Mouse (Mus musculus) ES-E14 (cell line): Measurements from ENCODE around the gene Ptgr2. TPM values are rescaled to one million over a fixed set of nuclear protein-coding genes. Genes with fewer than 3 reads are reported as not detected.

ENCODE experiments used
- DNase-seq: peaks from one replicate; pipeline ENCODE4 v3.0.0-alpha.2; 2013; ENCODE audit warnings: low read depth, low spot score
- H3K27ac ChIP-seq: 2 replicates; pipeline ENCODE4 v1.5.1; 2012; ENCODE audit warnings: low read depth, mild to moderate bottlenecking, low read length, moderate library complexity, mixed read lengths; ENCODE audit not compliant: poor library complexity, insufficient read depth, severe bottlenecking
- H3K36me3 ChIP-seq: 2 replicates; pipeline ENCODE4 v1.6.1; 2012; ENCODE audit warnings: mild to moderate bottlenecking, low read length, moderate library complexity, mixed read lengths; ENCODE audit not compliant: control insufficient read depth, poor library complexity, insufficient read depth, severe bottlenecking
- H3K4me1 ChIP-seq, 2 experiments: fragments of 150-350 bp in 1 of 2; sonication (generic) in 1 of 2; 2 replicates each; pipeline ENCODE4 v1.6.1; 2012; ENCODE audit warnings: low read length in 2 of 2, mild to moderate bottlenecking in 1 of 2, mixed read lengths in 1 of 2; ENCODE audit not compliant: control insufficient read depth in 2 of 2, insufficient read depth in 2 of 2, poor library complexity in 1 of 2
- H3K4me3 ChIP-seq, 2 experiments: fragments of 150-350 bp in 1 of 2; sonication (generic) in 1 of 2; 2 replicates each; pipeline ENCODE4 v1.5.1; 2012; ENCODE audit warnings: low read length in 2 of 2, low read depth in 1 of 2, mild to moderate bottlenecking in 1 of 2, mixed read lengths in 1 of 2; ENCODE audit not compliant: insufficient read depth in 1 of 2, poor library complexity in 1 of 2, severe bottlenecking in 1 of 2
- H3K9ac ChIP-seq: 2 replicates; pipeline ENCODE4 v1.6.1; 2012; ENCODE audit warnings: low read depth, mild to moderate bottlenecking, low read length, mixed read lengths; ENCODE audit not compliant: poor library complexity, insufficient read depth, severe bottlenecking
- H3K9me3 ChIP-seq: fragments of 150-350 bp; sonication (generic); 2 replicates; pipeline ENCODE4 v1.6.1; 2012; ENCODE audit warnings: low read depth, mild to moderate bottlenecking, low read length; ENCODE audit not compliant: control insufficient read depth, insufficient read depth
- CHD2 ChIP-seq: IDR thresholded peaks from 2 replicates; pipeline ENCODE4 v1.6.1; 2014; ENCODE audit warnings: mild to moderate bottlenecking, low read depth, low read length, inconsistent platforms
- HCFC1 ChIP-seq: IDR thresholded peaks from 2 replicates; pipeline ENCODE4 v1.6.1; 2012; ENCODE audit warnings: low read length, inconsistent platforms, borderline replicate concordance; ENCODE audit not compliant: insufficient read depth
- MAFK ChIP-seq: IDR thresholded peaks from 2 replicates; pipeline ENCODE4 v1.6.1; 2014; ENCODE audit warnings: mild to moderate bottlenecking, low read depth, low read length, inconsistent platforms; ENCODE audit not compliant: insufficient read depth
- ZC3H11A ChIP-seq: IDR thresholded peaks from 2 replicates; pipeline ENCODE4 v1.6.1; 2012; ENCODE audit warnings: low read depth, mild to moderate bottlenecking, inconsistent platforms, low read length, borderline replicate concordance
- ZNF384 ChIP-seq: IDR thresholded peaks from 2 replicates; pipeline ENCODE4 v1.6.1; 2012; ENCODE audit warnings: low read depth, low read length, inconsistent platforms
- in situ Hi-C, 2 experiments: fragments of 600-800 bp; cut with MboI; formaldehyde crosslinking; loops; one replicate each; pipeline ENCODE4 v1.15.1; 2025; ENCODE audit warnings: low sequenced_read_pairs in 2 of 2, inconsistent platforms in 1 of 2; ENCODE audit not compliant: unreplicated experiment in 2 of 2
- total RNA-seq: library from RNA; depleted of rRNA; stranded (reverse); fragments of 300-350 nt; gene quantifications from 2 replicates; pipeline ENCODE4 v1.2.3, GENCODE M21; 2012

Ptgr2 gene
- total RNA-seq, 1 experiment = 16.7 TPM

DNA sequence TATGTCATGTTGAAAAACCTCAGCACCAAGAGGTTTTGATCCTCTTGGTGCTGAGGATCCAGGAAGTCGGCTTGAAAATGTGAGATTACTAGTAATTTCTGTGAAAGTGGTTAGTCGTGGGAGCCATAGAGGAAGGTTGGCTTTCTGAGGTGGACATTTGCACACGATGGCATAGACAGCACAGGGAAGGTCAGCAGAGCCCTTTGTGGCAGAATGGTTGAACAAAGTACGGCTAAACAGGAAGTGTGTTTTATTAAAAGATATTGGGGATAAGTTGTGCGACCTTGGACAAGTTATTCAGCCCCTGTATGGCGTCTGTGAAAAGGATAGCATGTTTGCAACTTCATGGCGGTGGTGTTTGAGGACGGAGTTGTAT lies 549 bp downstream of the Ptgr2 start:
- H3K4me3 ChIP-seq = peak overlapping the region; percentile 73 to 75
- no peak for DNase-seq
- TF ChIP-seq ZC3H11A = no peak
- TF ChIP-seq ZNF384 = no peak
- no peak for TF ChIP-seq MAFK
- no peak for TF ChIP-seq CHD2
- no peak for TF ChIP-seq HCFC1
- H3K27ac ChIP-seq = no peak overlapping the region
- H3K9ac ChIP-seq = peak overlapping the region; percentile 80
- H3K9me3 ChIP-seq = no peaks in the 10 kb centered on the region
- peaks cover 1% of the 10 kb centered on the region; the same call in 1 of the 2 replicates for H3K36me3 ChIP-seq
- no peaks in the 10 kb centered on the region for H3K4me1 ChIP-seq
- in situ Hi-C loops = no loop called here

DNA sequence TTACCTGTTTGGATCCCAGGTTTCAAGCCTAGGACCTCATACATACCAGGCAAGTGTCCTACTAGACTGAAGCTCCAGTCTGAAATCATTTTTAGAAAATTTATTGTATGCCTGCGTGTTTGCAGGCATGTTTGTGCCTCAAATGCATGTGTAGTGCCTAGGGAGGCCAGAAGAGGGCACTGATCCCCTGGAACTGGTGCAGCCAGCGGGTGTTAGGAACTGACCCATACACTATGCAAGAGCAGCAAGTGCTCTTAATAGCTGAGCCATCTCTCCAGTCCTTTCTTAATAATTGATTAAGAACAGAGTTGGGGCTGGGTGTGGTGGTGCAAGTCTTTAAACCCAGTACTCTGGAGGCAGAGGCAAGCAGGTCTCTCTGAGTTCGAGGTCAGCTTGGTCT lies 3.4 kb downstream of the Ptgr2 start:
- peaks cover 1% of the 10 kb centered on the region; the same call in 1 of the 2 replicates for H3K36me3 ChIP-seq
- TF ChIP-seq ZC3H11A = peak; percentile 46; the same call in 1 of the 2 replicates
- TF ChIP-seq MAFK = no peak
- DNase-seq = no peak
- no peak overlapping the region for H3K4me3 ChIP-seq
- H3K27ac ChIP-seq = no peak overlapping the region
- no peaks in the 10 kb centered on the region for H3K9me3 ChIP-seq
- in situ Hi-C loops = no loop called here
- H3K4me1 ChIP-seq = no peaks in the 10 kb centered on the region
- no peak overlapping the region for H3K9ac ChIP-seq

DNA sequence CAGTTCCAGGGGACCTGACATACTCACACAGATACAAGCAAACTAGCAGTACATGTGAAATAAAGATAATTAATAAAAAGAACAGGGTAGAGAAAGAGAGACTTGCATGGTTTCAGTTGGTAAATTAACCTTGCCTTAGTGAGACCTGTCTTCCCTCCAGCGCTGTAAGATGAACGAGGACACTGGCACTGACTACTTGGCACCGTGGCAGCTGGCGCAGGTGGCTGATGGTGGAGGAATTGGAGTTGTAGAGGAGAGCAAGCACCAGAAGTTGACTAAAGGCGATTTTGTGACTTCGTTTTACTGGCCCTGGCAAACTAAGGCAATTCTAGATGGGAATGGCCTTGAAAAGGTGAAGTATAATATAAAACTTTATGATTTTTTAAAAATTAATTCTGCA lies 12.8 kb downstream of the Ptgr2 start:
- H3K9me3 ChIP-seq = no peaks in the 10 kb centered on the region
- no peaks in the 10 kb centered on the region for H3K4me1 ChIP-seq
- no peak for TF ChIP-seq ZC3H11A
- no peak for TF ChIP-seq HCFC1
- no peak for TF ChIP-seq CHD2
- TF ChIP-seq ZNF384 = no peak
- TF ChIP-seq MAFK = no peak
- H3K27ac ChIP-seq = no peak overlapping the region
- H3K9ac ChIP-seq = no peak overlapping the region
- H3K4me3 ChIP-seq = no peak overlapping the region
- in situ Hi-C loops = no loop called here
- no peaks in the 10 kb centered on the region; the same call in none of the 2 replicates for H3K36me3 ChIP-seq
- no peak for DNase-seq

DNA sequence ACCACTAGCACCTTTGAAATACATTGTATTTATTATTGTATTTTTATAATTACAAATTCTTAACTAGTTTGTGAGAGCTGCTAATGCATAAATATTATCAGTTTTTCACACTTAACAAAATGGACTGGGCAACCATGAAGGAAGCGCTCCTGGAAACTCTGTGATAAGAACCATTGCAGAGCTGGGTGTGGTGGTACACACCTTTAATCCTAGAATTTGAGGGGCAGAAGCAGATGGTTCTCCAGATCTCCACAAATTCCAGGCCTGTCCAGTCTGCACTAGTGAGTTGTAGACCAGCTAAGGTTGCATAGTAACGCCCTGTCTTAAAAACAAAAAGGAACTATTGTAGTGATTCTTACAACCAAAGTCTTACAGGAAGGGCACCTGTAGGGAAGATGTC lies 14.2 kb downstream of the Ptgr2 start:
- in situ Hi-C loops = no loop called here
- no peaks in the 10 kb centered on the region for H3K4me1 ChIP-seq
- H3K9ac ChIP-seq = no peak overlapping the region
- no peaks in the 10 kb centered on the region for H3K9me3 ChIP-seq
- TF ChIP-seq HCFC1 (no peak), CHD2 (no peak), ZNF384 (no peak), MAFK (no peak), ZC3H11A (no peak)
- no peak overlapping the region for H3K4me3 ChIP-seq
- no peak overlapping the region for H3K27ac ChIP-seq
- DNase-seq = no peak
- no peaks in the 10 kb centered on the region; the same call in none of the 2 replicates for H3K36me3 ChIP-seq

DNA sequence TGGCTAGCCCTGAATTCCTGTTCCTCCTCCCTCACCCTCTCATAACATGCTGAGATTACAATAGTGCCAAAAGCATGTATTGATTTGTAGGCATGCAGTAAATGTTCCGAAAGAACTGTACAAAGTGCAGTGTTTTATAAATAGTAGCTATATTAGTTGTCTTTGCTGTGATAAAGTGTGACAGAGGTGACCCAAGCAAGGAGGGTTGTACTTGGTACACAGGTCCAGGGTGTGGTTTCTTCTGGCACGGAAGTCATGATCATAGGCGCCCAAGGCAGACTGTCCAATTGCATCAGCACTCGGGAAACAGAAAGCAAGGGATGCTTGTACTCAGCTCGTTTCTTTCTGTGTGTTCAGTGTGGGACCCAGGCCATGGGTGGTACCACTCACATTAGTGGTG lies 19.1 kb downstream of the Ptgr2 start:
- no peaks in the 10 kb centered on the region for H3K9me3 ChIP-seq
- in situ Hi-C loops = no loop called here
- H3K4me1 ChIP-seq = peaks cover 0 to 2% of the 10 kb centered on the region in 2 experiments; a peak in 1 of 4 replicates
- peaks cover 3% of the 10 kb centered on the region for H3K36me3 ChIP-seq
- no peak overlapping the region for H3K9ac ChIP-seq
- no peak for DNase-seq
- H3K27ac ChIP-seq = no peak overlapping the region
- no peak overlapping the region for H3K4me3 ChIP-seq
- no peak for TF ChIP-seq CHD2
- no peak for TF ChIP-seq MAFK
- no peak for TF ChIP-seq HCFC1
- no peak for TF ChIP-seq ZC3H11A
- no peak for TF ChIP-seq ZNF384
